Comparison of ENCODE assay signal across 8 mouse cellular contexts in genomic region chr11:103054798-103055197, GRCm38 (mm10). TPM values are rescaled to one million over a fixed set of nuclear protein-coding genes. Genes with fewer than 3 reads are reported as not detected.
DNase-seq lines count a peak whose midpoint lies in the region; ATAC-seq and TF ChIP-seq lines count a peak whose summit lies in the region.

No protein-coding gene starts in this region.

- no peaks in the 10 kb centered on the region for H3K27me3 ChIP-seq in midbrain, embryonic 11.5 days (ENCODE audit: control insufficient read depth, insufficient read depth, low read length)
- H3K27me3 ChIP-seq in midbrain, embryonic 15.5 days (replicated peaks), result no peaks in the 10 kb centered on the region
- H3K27me3 ChIP-seq in embryonic facial prominence, embryonic 10.5 days (replicated peaks; ENCODE audit: low read depth, poor library complexity, severe bottlenecking), result no peaks in the 10 kb centered on the region
- no peaks in the 10 kb centered on the region for H3K27me3 ChIP-seq in limb, embryonic 10.5 days (ENCODE audit: low read depth, poor library complexity, severe bottlenecking)

- H3K4me1 ChIP-seq in midbrain, embryonic 11.5 days (ENCODE audit: control insufficient read depth, insufficient read depth, low read length), result no peaks in the 10 kb centered on the region
- no peaks in the 10 kb centered on the region for H3K4me1 ChIP-seq in midbrain, embryonic 15.5 days
- no peaks in the 10 kb centered on the region for H3K4me1 ChIP-seq in embryonic facial prominence, embryonic 10.5 days
- H3K4me1 ChIP-seq in limb, embryonic 10.5 days, result no peaks in the 10 kb centered on the region
- peaks cover 22% of the 10 kb centered on the region for H3K4me1 ChIP-seq in olfactory bulb, adult 2 months (ENCODE audit: control insufficient read depth, insufficient read depth, low read length)

- H3K9me3 ChIP-seq in midbrain, embryonic 11.5 days (ENCODE audit: control insufficient read depth, low read length), result no peaks in the 10 kb centered on the region
- no peaks in the 10 kb centered on the region for H3K9me3 ChIP-seq in midbrain, embryonic 15.5 days
- H3K9me3 ChIP-seq in embryonic facial prominence, embryonic 10.5 days, result no peaks in the 10 kb centered on the region
- no peaks in the 10 kb centered on the region for H3K9me3 ChIP-seq in limb, embryonic 10.5 days (replicated peaks)

- H3K27ac ChIP-seq in midbrain, embryonic 11.5 days (ENCODE audit: low read depth, low read length), result no peak overlapping the region
- H3K27ac ChIP-seq in midbrain, embryonic 15.5 days, result no peak overlapping the region
- no peak overlapping the region for H3K27ac ChIP-seq in embryonic facial prominence, embryonic 10.5 days (replicated peaks)
- no peak overlapping the region for H3K27ac ChIP-seq in limb, embryonic 10.5 days
- H3K27ac ChIP-seq in olfactory bulb, adult 2 months (ENCODE audit: insufficient read depth, low read depth, low read length), result no peak overlapping the region

- H3K36me3 ChIP-seq in midbrain, embryonic 11.5 days (ENCODE audit: control insufficient read depth, insufficient read depth, low read length), result peaks cover 18% of the 10 kb centered on the region
- H3K36me3 ChIP-seq in midbrain, embryonic 15.5 days (replicated peaks), result peaks cover 46% of the 10 kb centered on the region
- peaks cover 98% of the 10 kb centered on the region for H3K36me3 ChIP-seq in embryonic facial prominence, embryonic 10.5 days (replicated peaks)
- peaks cover 97% of the 10 kb centered on the region for H3K36me3 ChIP-seq in limb, embryonic 10.5 days

- DNase-seq in midbrain, embryonic 11.5 days (ENCODE audit: low spot score, missing footprints), result peak; percentile 98
- peak; percentile 74 for DNase-seq in adrenal gland, adult 2 months
- DNase-seq in embryonic facial prominence, embryonic 10.5 days (ENCODE audit: low spot score), result peak; percentile 68
- peak; percentile 71 for DNase-seq in hindlimb bud, embryonic 11.5 days (ENCODE audit: extremely low spot score, low read depth, low spot score)
- peak; percentile 63 for DNase-seq in limb, embryonic 10.5 days (ENCODE audit: low spot score)
- peak; percentile 48 to 63 for DNase-seq in thymus, postnatal 36 days

- H3K4me3 ChIP-seq in midbrain, embryonic 11.5 days (ENCODE audit: low read depth, low read length), result no peak overlapping the region
- H3K4me3 ChIP-seq in midbrain, embryonic 15.5 days, result no peak overlapping the region
- no peak overlapping the region for H3K4me3 ChIP-seq in embryonic facial prominence, embryonic 10.5 days
- no peak overlapping the region for H3K4me3 ChIP-seq in limb, embryonic 10.5 days
- no peak overlapping the region for H3K4me3 ChIP-seq in olfactory bulb, adult 2 months (ENCODE audit: insufficient read depth, low read depth, low read length)

- no peak for ATAC-seq in midbrain, embryonic 11.5 days (ENCODE audit: low FRiP score)
- no peak for ATAC-seq in midbrain, embryonic 15.5 days (replicated peaks)

- TF ChIP-seq CTCF in olfactory bulb, adult 2 months (IDR thresholded peaks at IDR 0.05; ENCODE audit: insufficient read depth, low read depth, low read length), result peak; percentile 52; the same call in 1 of the 2 replicates

- TF ChIP-seq POLR2A in olfactory bulb, adult 2 months (IDR thresholded peaks at IDR 0.05; ENCODE audit: insufficient read depth, low read depth, low read length), result no peak

- H3K4me2 ChIP-seq in midbrain, embryonic 11.5 days, result no peak overlapping the region
- no peak overlapping the region for H3K4me2 ChIP-seq in midbrain, embryonic 15.5 days

- WGBS in midbrain, embryonic 11.5 days, result 48% methylated on average over 6 of the region's 6 CpGs
- 46% methylated on average over 6 of the region's 6 CpGs for WGBS in midbrain, embryonic 15.5 days
- WGBS in embryonic facial prominence, embryonic 10.5 days, result 48% methylated on average over 6 of the region's 6 CpGs
- WGBS in limb, embryonic 10.5 days, result 56% methylated on average over 6 of the region's 6 CpGs
- WGBS in olfactory bulb, adult 2 months, result 31% methylated on average over 6 of the region's 6 CpGs

- no peak overlapping the region for H3K9ac ChIP-seq in midbrain, embryonic 11.5 days (ENCODE audit: low read length)
- no peak overlapping the region for H3K9ac ChIP-seq in midbrain, embryonic 15.5 days

RNA-seq across cellular contexts. Expression of gene Dcakd, which starts 26.7 kb away (rescaled TPM):
- 238 and 259 TPM in 2 replicates for polyA plus RNA-seq in midbrain, embryonic 11.5 days (2014; fragmentation: Nextera tagmentation; extraction: Ambion mirVana)
- polyA plus RNA-seq in midbrain, embryonic 15.5 days (2015; fragmentation: Nextera tagmentation; extraction: Ambion mirVana), result 182 and 184 TPM in 2 replicates
- 10 to 100 TPM; 62.8 to 79.5 TPM for total RNA-seq in adrenal gland, adult 2 months (2021)
- polyA plus RNA-seq in adrenal gland, adult 2 months (2012; rRNA removed), result 136 and 185 TPM in 2 replicates
- polyA plus RNA-seq in embryonic facial prominence, embryonic 10.5 days (2016; fragmentation: Nextera tagmentation; extraction: Ambion mirVana), result 304 and 308 TPM in 2 replicates
- polyA plus RNA-seq in limb, embryonic 10.5 days (2016; fragmentation: Nextera tagmentation; extraction: Ambion mirVana), result 260 and 269 TPM in 2 replicates
- not detected in 2 replicates for polyA plus RNA-seq in olfactory bulb, adult 2 months (2012; ENCODE audit: insufficient read depth, insufficient read length, low replicate concordance, missing spikeins)

RNA-seq across cellular contexts. Expression of gene Nmt1, which starts 26.8 kb away (rescaled TPM):
- 45.6 and 51.3 TPM in 2 replicates for polyA plus RNA-seq in midbrain, embryonic 11.5 days (2014; fragmentation: Nextera tagmentation; extraction: Ambion mirVana)
- 26.8 and 35.5 TPM in 2 replicates for polyA plus RNA-seq in midbrain, embryonic 15.5 days (2015; fragmentation: Nextera tagmentation; extraction: Ambion mirVana)
- 100 to 1,000 TPM; 106 to 112 TPM for total RNA-seq in adrenal gland, adult 2 months (2021)
- 20.8 and 25.6 TPM in 2 replicates for polyA plus RNA-seq in adrenal gland, adult 2 months (2012; rRNA removed)
- 63.2 and 66.0 TPM in 2 replicates for polyA plus RNA-seq in embryonic facial prominence, embryonic 10.5 days (2016; fragmentation: Nextera tagmentation; extraction: Ambion mirVana)
- polyA plus RNA-seq in limb, embryonic 10.5 days (2016; fragmentation: Nextera tagmentation; extraction: Ambion mirVana), result 60.5 and 63.1 TPM in 2 replicates
- polyA plus RNA-seq in olfactory bulb, adult 2 months (2012; ENCODE audit: insufficient read depth, insufficient read length, low replicate concordance, missing spikeins), result 557 TPM in 1 of 2 replicates, not detected in the other

RNA-seq across cellular contexts. Expression of gene Plcd3, which starts 46.7 kb away (rescaled TPM):
- 0.63 and 0.86 TPM in 2 replicates for polyA plus RNA-seq in midbrain, embryonic 11.5 days (2014; fragmentation: Nextera tagmentation; extraction: Ambion mirVana)
- polyA plus RNA-seq in midbrain, embryonic 15.5 days (2015; fragmentation: Nextera tagmentation; extraction: Ambion mirVana), result 3.0 and 3.8 TPM in 2 replicates
- total RNA-seq in adrenal gland, adult 2 months (2021), result 10 to 100 TPM in 1 of 2 experiments, 1 to 10 TPM in 1; 6.3 to 14.3 TPM
- 21.4 and 24.7 TPM in 2 replicates for polyA plus RNA-seq in adrenal gland, adult 2 months (2012; rRNA removed)
- polyA plus RNA-seq in embryonic facial prominence, embryonic 10.5 days (2016; fragmentation: Nextera tagmentation; extraction: Ambion mirVana), result 1.7 and 2.6 TPM in 2 replicates
- 1.5 and 1.8 TPM in 2 replicates for polyA plus RNA-seq in limb, embryonic 10.5 days (2016; fragmentation: Nextera tagmentation; extraction: Ambion mirVana)
- polyA plus RNA-seq in olfactory bulb, adult 2 months (2012; ENCODE audit: insufficient read depth, insufficient read length, low replicate concordance, missing spikeins), result not detected in 2 replicates

RNA-seq across cellular contexts. Expression of gene Acbd4, which starts 46.7 kb away (rescaled TPM):
- 8.2 and 10.5 TPM in 2 replicates for polyA plus RNA-seq in midbrain, embryonic 11.5 days (2014; fragmentation: Nextera tagmentation; extraction: Ambion mirVana)
- 9.7 and 11.1 TPM in 2 replicates for polyA plus RNA-seq in midbrain, embryonic 15.5 days (2015; fragmentation: Nextera tagmentation; extraction: Ambion mirVana)
- total RNA-seq in adrenal gland, adult 2 months (2021), result 100 to 1,000 TPM in 1 of 2 experiments, 10 to 100 TPM in 1; 88.4 to 175 TPM
- 70.3 and 91.9 TPM in 2 replicates for polyA plus RNA-seq in adrenal gland, adult 2 months (2012; rRNA removed)
- polyA plus RNA-seq in embryonic facial prominence, embryonic 10.5 days (2016; fragmentation: Nextera tagmentation; extraction: Ambion mirVana), result 6.3 and 10.1 TPM in 2 replicates
- polyA plus RNA-seq in limb, embryonic 10.5 days (2016; fragmentation: Nextera tagmentation; extraction: Ambion mirVana), result 4.0 and 5.1 TPM in 2 replicates
- not detected in 2 replicates for polyA plus RNA-seq in olfactory bulb, adult 2 months (2012; ENCODE audit: insufficient read depth, insufficient read length, low replicate concordance, missing spikeins)
